Comparison of ENCODE assay signal across 8 mouse cellular contexts in genomic region chr3:59005996-59006730, GRCm38 (mm10). TPM values are rescaled to one million over a fixed set of nuclear protein-coding genes. Genes with fewer than 3 reads are reported as not detected.
DNase-seq lines count a peak whose midpoint lies in the region; ATAC-seq and TF ChIP-seq lines count a peak whose summit lies in the region.

No protein-coding gene starts in this region.

- peak overlapping the region; percentile 94 for H3K27ac ChIP-seq in forebrain, postnatal 0 days (ENCODE audit: low read depth, low read length)
- peak overlapping the region; percentile 93 for H3K27ac ChIP-seq in hindbrain, embryonic 13.5 days
- H3K27ac ChIP-seq in limb, embryonic 11.5 days (replicated peaks; ENCODE audit: low read depth, low read length) = peak overlapping the region; percentile 73
- H3K27ac ChIP-seq in midbrain, embryonic 15.5 days = peak overlapping the region; percentile 94
- peak overlapping the region; percentile 45 for H3K27ac ChIP-seq in testis, adult 2 months (ENCODE audit: control insufficient read depth, insufficient read depth, low read depth, low read length)

- ATAC-seq in CD4-positive, CD25-positive, alpha-beta regulatory T cell, adult 4 months = no peak
- peak; percentile 74 for ATAC-seq in forebrain, postnatal 0 days
- peak; percentile 76 for ATAC-seq in hindbrain, embryonic 13.5 days (ENCODE audit: low FRiP score)
- ATAC-seq in limb, embryonic 11.5 days (ENCODE audit: insufficient number of reproducible peaks, low FRiP score, low TSS enrichment, low read depth) = peak; percentile 68
- ATAC-seq in midbrain, embryonic 15.5 days (replicated peaks) = peak; percentile 78

- peak; percentile 12 for DNase-seq in CD4-positive, CD25-positive, alpha-beta regulatory T cell, adult 2 months (ENCODE audit: low read depth, low spot score)
- peak; percentile 74 for DNase-seq in cerebellum, adult 11-12 months
- peak; percentile 77 for DNase-seq in forebrain, postnatal 0 days
- peak; percentile 76 for DNase-seq in limb, embryonic 11.5 days (ENCODE audit: low spot score)

- TF ChIP-seq CTCF in forebrain, postnatal 0 days (IDR thresholded peaks at IDR 0.05; ENCODE audit: low read depth) = no peak; the same call in 1 of the 2 replicates
- no peak for TF ChIP-seq CTCF in testis, adult 2 months (IDR thresholded peaks at IDR 0.05; ENCODE audit: control insufficient read depth, insufficient read depth, insufficient replicate concordance, low read depth, low read length)

- peak overlapping the region; percentile 77 for H3K4me3 ChIP-seq in forebrain, postnatal 0 days (ENCODE audit: low read depth, low read length)
- peak overlapping the region; percentile 83 for H3K4me3 ChIP-seq in hindbrain, embryonic 13.5 days
- H3K4me3 ChIP-seq in limb, embryonic 11.5 days (ENCODE audit: low read depth, low read length) = peak overlapping the region; percentile 70
- peak overlapping the region; percentile 86 for H3K4me3 ChIP-seq in midbrain, embryonic 15.5 days
- peak overlapping the region; percentile 80 for H3K4me3 ChIP-seq in testis, adult 2 months (ENCODE audit: control insufficient read depth, low read depth, low read length)

- no peaks in the 10 kb centered on the region for H3K36me3 ChIP-seq in forebrain, postnatal 0 days (ENCODE audit: insufficient read depth)
- H3K36me3 ChIP-seq in hindbrain, embryonic 13.5 days = no peaks in the 10 kb centered on the region
- H3K36me3 ChIP-seq in limb, embryonic 11.5 days (ENCODE audit: control insufficient read depth, insufficient read depth, low read length) = no peaks in the 10 kb centered on the region
- H3K36me3 ChIP-seq in midbrain, embryonic 15.5 days (replicated peaks) = no peaks in the 10 kb centered on the region
- no peaks in the 10 kb centered on the region for H3K36me3 ChIP-seq in testis, adult 2 months (ENCODE audit: control insufficient read depth, insufficient read depth, low read length)

- WGBS in forebrain, postnatal 0 days = 3% methylated on average over 72 of the region's 83 CpGs
- under 1% methylated on average over 59 of the region's 83 CpGs for WGBS in hindbrain, embryonic 13.5 days
- WGBS in limb, embryonic 11.5 days = under 1% methylated on average over 60 of the region's 83 CpGs
- WGBS in midbrain, embryonic 15.5 days = under 1% methylated on average over 67 of the region's 83 CpGs

- 0 out of 2 replicates have a peak, but pooled peaks cover 3% of the 10 kb centered on the region for H3K4me1 ChIP-seq in forebrain, postnatal 0 days (ENCODE audit: insufficient read depth)
- peaks cover 18% of the 10 kb centered on the region for H3K4me1 ChIP-seq in hindbrain, embryonic 13.5 days (replicated peaks)
- H3K4me1 ChIP-seq in limb, embryonic 11.5 days (ENCODE audit: control insufficient read depth, insufficient read depth, low read length) = no peaks in the 10 kb centered on the region
- peaks cover 18% of the 10 kb centered on the region for H3K4me1 ChIP-seq in midbrain, embryonic 15.5 days
- H3K4me1 ChIP-seq in testis, adult 2 months (ENCODE audit: control insufficient read depth, insufficient read depth, low read length) = peaks cover 11% of the 10 kb centered on the region

- H3K4me2 ChIP-seq in forebrain, postnatal 0 days (ENCODE audit: low read depth) = peak overlapping the region; percentile 96
- peak overlapping the region; percentile 89 for H3K4me2 ChIP-seq in hindbrain, embryonic 13.5 days
- H3K4me2 ChIP-seq in limb, embryonic 11.5 days (ENCODE audit: low read depth, severe bottlenecking) = peak overlapping the region; percentile 95
- H3K4me2 ChIP-seq in midbrain, embryonic 15.5 days = peak overlapping the region; percentile 79

- TF ChIP-seq POLR2A in testis, adult 2 months (IDR thresholded peaks at IDR 0.05; ENCODE audit: control insufficient read depth, low read depth, low read length) = no peak

- H3K27me3 ChIP-seq in forebrain, postnatal 0 days (ENCODE audit: insufficient read depth, low read length) = no peaks in the 10 kb centered on the region
- H3K27me3 ChIP-seq in hindbrain, embryonic 13.5 days = peaks cover 8% of the 10 kb centered on the region; the same call in 1 of the 2 replicates
- H3K27me3 ChIP-seq in limb, embryonic 11.5 days (ENCODE audit: control insufficient read depth, insufficient read depth, low read length) = 0 out of 2 replicates have a peak, but pooled peaks cover 6% of the 10 kb centered on the region
- no peaks in the 10 kb centered on the region for H3K27me3 ChIP-seq in midbrain, embryonic 15.5 days (replicated peaks)
- H3K27me3 ChIP-seq in testis, adult 2 months (ENCODE audit: control insufficient read depth, insufficient read depth, low read length) = no peaks in the 10 kb centered on the region; the same call in 1 of the 2 replicates

- H3K9me3 ChIP-seq in forebrain, postnatal 0 days (ENCODE audit: low read length) = no peaks in the 10 kb centered on the region
- no peaks in the 10 kb centered on the region for H3K9me3 ChIP-seq in hindbrain, embryonic 13.5 days
- no peaks in the 10 kb centered on the region for H3K9me3 ChIP-seq in limb, embryonic 11.5 days (ENCODE audit: control insufficient read depth, low read length)
- H3K9me3 ChIP-seq in midbrain, embryonic 15.5 days = no peaks in the 10 kb centered on the region

- H3K9ac ChIP-seq in forebrain, postnatal 0 days = peak overlapping the region; percentile 78
- H3K9ac ChIP-seq in hindbrain, embryonic 13.5 days = peak overlapping the region; percentile 80
- H3K9ac ChIP-seq in limb, embryonic 11.5 days (ENCODE audit: low read length) = peak overlapping the region; percentile 49
- H3K9ac ChIP-seq in midbrain, embryonic 15.5 days = peak overlapping the region; percentile 76

RNA-seq across cellular contexts. Expression of gene Med12l, which starts 0.5 kb away (rescaled TPM):
- polyA plus RNA-seq in CD4-positive, CD25-positive, alpha-beta regulatory T cell, adult 4 months (2017; shearing (Covaris generic)) = under 1 TPM; 0.50 to 0.61 TPM
- 14.9 and 19.2 TPM in 2 replicates for total RNA-seq in forebrain, postnatal 0 days (2014; rRNA removed)
- polyA plus RNA-seq in forebrain, postnatal 0 days (2015; fragmentation: Nextera tagmentation; extraction: Ambion mirVana) = 1.1 and 2.1 TPM in 2 replicates
- 3.9 and 4.2 TPM in 2 replicates for polyA plus RNA-seq in hindbrain, embryonic 13.5 days (2015; fragmentation: Nextera tagmentation; extraction: Ambion mirVana)
- polyA plus RNA-seq in limb, embryonic 11.5 days (2014; fragmentation: Nextera tagmentation; extraction: Ambion mirVana) = 1.6 and 2.1 TPM in 2 replicates
- 4.5 TPM in 2 replicates for polyA plus RNA-seq in midbrain, embryonic 15.5 days (2015; fragmentation: Nextera tagmentation; extraction: Ambion mirVana)
- 4.0 and 4.6 TPM in 2 replicates for polyA plus RNA-seq in testis, adult 2 months (2012; rRNA removed)

Comparison
In these comparisons a context has a peak if more than half of its experiments do, and no peak if none do; other contexts are left out.
1. DNase-seq: peak in every context shown above with its lines; median percentile 77 in forebrain, postnatal 0 days; 76 in limb, embryonic 11.5 days; 74 in cerebellum, adult 11-12 months; 12 in CD4-positive, CD25-positive, alpha-beta regulatory T cell, adult 2 months.